In genomic region chr2:92425366-92425765, GRCm38 (mm10) we compare ENCODE assay signal across 9 mouse cellular contexts. TPM values are rescaled to one million over a fixed set of nuclear protein-coding genes. Genes with fewer than 3 reads are reported as not detected.
DNase-seq lines count a peak whose midpoint lies in the region; ATAC-seq and TF ChIP-seq lines count a peak whose summit lies in the region.
"Had no signal": no experiment of that assay in that cellular context is flagged by ENCODE, and none has a peak within 500 bp of the region (broad histone marks: within the 10 kb centered on the region; RNA-seq: fewer than 3 reads in every experiment).

No protein-coding gene starts in this region.

- no peak for TF ChIP-seq POLR2A in heart, adult 2 months (IDR thresholded peaks at IDR 0.05; ENCODE audit: insufficient read depth, low read depth, low read length)
- no peak for TF ChIP-seq POLR2A in limb, embryonic 14.5 days (IDR thresholded peaks at IDR 0.05; ENCODE audit: borderline replicate concordance, extremely low read depth, insufficient read depth, insufficient read length)

- no peak overlapping the region for H3K9ac ChIP-seq in heart, adult 2 months (ENCODE audit: low read depth, low read length)
- no peak overlapping the region for H3K9ac ChIP-seq in neural tube, embryonic 12.5 days
- no peak overlapping the region for H3K9ac ChIP-seq in limb, embryonic 14.5 days (ENCODE audit: low read depth, low read length, severe bottlenecking)

- WGBS in heart, adult 2 months, result 81% methylated on average over 4 of the region's 4 CpGs
- 79% methylated on average over 4 of the region's 4 CpGs for WGBS in neural tube, embryonic 12.5 days
- 89% methylated on average over 4 of the region's 4 CpGs for WGBS in limb, embryonic 14.5 days

- peak; percentile 14; the same call in 1 of the 2 replicates for ATAC-seq in neural tube, embryonic 12.5 days (ENCODE audit: low FRiP score, low read depth)
- no peak for ATAC-seq in limb, embryonic 14.5 days (ENCODE audit: low FRiP score, low read depth)

- 0 out of 2 replicates have a peak overlapping the region, but pooled peaks have one; percentile 15 for H3K4me2 ChIP-seq in neural tube, embryonic 12.5 days (replicated peaks)
- H3K4me2 ChIP-seq in limb, embryonic 14.5 days (replicated peaks; ENCODE audit: low read depth, low read length, severe bottlenecking), result 0 out of 2 replicates have a peak overlapping the region, but pooled peaks have one; percentile 9

- H3K27me3 ChIP-seq in heart, adult 2 months (ENCODE audit: control insufficient read depth, insufficient read depth, low read length), result no peaks in the 10 kb centered on the region
- no peaks in the 10 kb centered on the region for H3K27me3 ChIP-seq in neural tube, embryonic 12.5 days (replicated peaks)
- no peaks in the 10 kb centered on the region for H3K27me3 ChIP-seq in limb, embryonic 14.5 days (ENCODE audit: control insufficient read depth, insufficient read depth, low read length)

- peaks cover 62% of the 10 kb centered on the region for H3K4me1 ChIP-seq in heart, adult 2 months (ENCODE audit: control insufficient read depth, insufficient read depth, low read length)
- H3K4me1 ChIP-seq in neural tube, embryonic 12.5 days, result peaks cover 35% of the 10 kb centered on the region
- H3K4me1 ChIP-seq in limb, embryonic 14.5 days (ENCODE audit: control insufficient read depth, insufficient read depth, low read length), result peaks cover 46% of the 10 kb centered on the region

- DNase-seq in heart, adult 2 months, result no peak
- DNase-seq in heart, postnatal 14 days, result no peak
- DNase-seq in neural tube, embryonic 10.5 days (ENCODE audit: extremely low spot score, low spot score), result no peak
- DNase-seq in limb, embryonic 14.5 days (ENCODE audit: low spot score), result no peak
- no peak for DNase-seq in ovary, adult 18-20 months (ENCODE audit: low spot score)
- DNase-seq in adrenal gland, postnatal 25 days, result no peak
- no peak for DNase-seq in testis, postnatal 10 days (ENCODE audit: low spot score)
- DNase-seq: left cerebral cortex, postnatal 4 days had no signal

- H3K36me3 ChIP-seq in heart, adult 2 months (ENCODE audit: control insufficient read depth, insufficient read depth, low read length), result peaks cover 50% of the 10 kb centered on the region
- H3K36me3 ChIP-seq in neural tube, embryonic 12.5 days, result peaks cover 41% of the 10 kb centered on the region
- peaks cover 56% of the 10 kb centered on the region for H3K36me3 ChIP-seq in limb, embryonic 14.5 days (ENCODE audit: control insufficient read depth, insufficient read depth, low read length)

- H3K9me3 ChIP-seq in neural tube, embryonic 12.5 days, result no peaks in the 10 kb centered on the region
- no peaks in the 10 kb centered on the region for H3K9me3 ChIP-seq in limb, embryonic 14.5 days (ENCODE audit: control insufficient read depth, low read length)

- no peak overlapping the region for H3K4me3 ChIP-seq in heart, adult 2 months
- no peak overlapping the region for H3K4me3 ChIP-seq in neural tube, embryonic 12.5 days
- H3K4me3 ChIP-seq in limb, embryonic 14.5 days (replicated peaks; ENCODE audit: low read length), result no peak overlapping the region

- no peak for TF ChIP-seq EP300 in heart, adult 2 months (IDR thresholded peaks at IDR 0.05; ENCODE audit: insufficient read depth, low read depth, low read length)

- intact Hi-C loops in heart, adult 2 months (cut with DNase I), result no loop called here
- intact Hi-C loops in heart, postnatal 14 days (cut with DNase I), result no loop called here

- no peak for TF ChIP-seq CTCF in heart, adult 2 months (IDR thresholded peaks at IDR 0.05)

- peak overlapping the region; percentile 95 for H3K27ac ChIP-seq in heart, adult 2 months
- 0 out of 2 replicates have a peak overlapping the region, but pooled peaks have one; percentile 39 for H3K27ac ChIP-seq in neural tube, embryonic 12.5 days
- peak overlapping the region; percentile 87 for H3K27ac ChIP-seq in limb, embryonic 14.5 days (replicated peaks; ENCODE audit: low read depth, low read length)

- no peaks in the 10 kb centered on the region for H3K79me2 ChIP-seq in heart, adult 2 months (replicated peaks; ENCODE audit: control insufficient read depth, insufficient read depth, low read length)

RNA-seq across cellular contexts. Expression of gene Cry2, which starts 8.5 kb away (rescaled TPM):
- total RNA-seq in heart, adult 2 months (2021), result 10 to 100 TPM; 12.7 to 29.3 TPM
- 19.1 and 24.5 TPM in 2 replicates for polyA plus RNA-seq in heart, adult 2 months (2012; rRNA removed)
- total RNA-seq in heart, postnatal 14 days (2021), result 10 to 100 TPM; 20.9 to 26.6 TPM
- 32.7 and 33.6 TPM in 2 replicates for polyA plus RNA-seq in neural tube, embryonic 12.5 days (2016; fragmentation: Nextera tagmentation; extraction: Ambion mirVana)
- polyA plus RNA-seq in limb, embryonic 14.5 days (2012; rRNA removed), result 27.2 and 33.5 TPM in 2 replicates
- polyA plus RNA-seq in limb, embryonic 14.5 days (2014; fragmentation: Nextera tagmentation; extraction: Ambion mirVana), result 30.2 and 34.8 TPM in 2 replicates
- total RNA-seq in adrenal gland, postnatal 25 days (2021), result 35.5 and 44.7 TPM in 2 replicates

RNA-seq across cellular contexts. Expression of gene Mapk8ip1, which starts 24.3 kb away (rescaled TPM):
- 1 to 10 TPM; 3.8 to 4.5 TPM for total RNA-seq in heart, adult 2 months (2021)
- polyA plus RNA-seq in heart, adult 2 months (2012; rRNA removed), result 6.9 and 7.1 TPM in 2 replicates
- 1 to 10 TPM; 7.4 to 8.6 TPM for total RNA-seq in heart, postnatal 14 days (2021)
- polyA plus RNA-seq in neural tube, embryonic 12.5 days (2016; fragmentation: Nextera tagmentation; extraction: Ambion mirVana), result 144 and 154 TPM in 2 replicates
- 42.5 and 54.8 TPM in 2 replicates for polyA plus RNA-seq in limb, embryonic 14.5 days (2012; rRNA removed)
- 12.9 and 13.8 TPM in 2 replicates for polyA plus RNA-seq in limb, embryonic 14.5 days (2014; fragmentation: Nextera tagmentation; extraction: Ambion mirVana)
- 27.0 and 30.8 TPM in 2 replicates for total RNA-seq in adrenal gland, postnatal 25 days (2021)

RNA-seq across cellular contexts. Expression of gene Slc35c1, which starts 35.0 kb away (rescaled TPM):
- total RNA-seq in heart, adult 2 months (2021), result 1 to 10 TPM; 5.6 to 6.2 TPM
- 10.9 and 12.9 TPM in 2 replicates for polyA plus RNA-seq in heart, adult 2 months (2012; rRNA removed)
- total RNA-seq in heart, postnatal 14 days (2021), result 1 to 10 TPM; 5.5 to 5.6 TPM
- polyA plus RNA-seq in neural tube, embryonic 12.5 days (2016; fragmentation: Nextera tagmentation; extraction: Ambion mirVana), result 10.1 and 11.6 TPM in 2 replicates
- 16.1 and 24.1 TPM in 2 replicates for polyA plus RNA-seq in limb, embryonic 14.5 days (2012; rRNA removed)
- polyA plus RNA-seq in limb, embryonic 14.5 days (2014; fragmentation: Nextera tagmentation; extraction: Ambion mirVana), result 14.3 and 15.1 TPM in 2 replicates
- 24.0 and 28.2 TPM in 2 replicates for total RNA-seq in adrenal gland, postnatal 25 days (2021)

RNA-seq across cellular contexts. Expression of gene 1700029I15Rik, which starts 43.0 kb away (rescaled TPM):
- total RNA-seq in heart, adult 2 months (2021), result 1 to 10 TPM in 1 of 2 experiments, under 1 TPM in 1; 0.63 to 1.1 TPM
- 2.4 and 2.8 TPM in 2 replicates for polyA plus RNA-seq in heart, adult 2 months (2012; rRNA removed)
- 1 to 10 TPM; 1.4 to 1.9 TPM for total RNA-seq in heart, postnatal 14 days (2021)
- polyA plus RNA-seq in neural tube, embryonic 12.5 days (2016; fragmentation: Nextera tagmentation; extraction: Ambion mirVana), result 5.8 and 7.3 TPM in 2 replicates
- polyA plus RNA-seq in limb, embryonic 14.5 days (2012; rRNA removed), result 3.1 and 3.5 TPM in 2 replicates
- polyA plus RNA-seq in limb, embryonic 14.5 days (2014; fragmentation: Nextera tagmentation; extraction: Ambion mirVana), result 1.7 and 2.4 TPM in 2 replicates
- total RNA-seq in adrenal gland, postnatal 25 days (2021), result 18.7 and 19.1 TPM in 2 replicates

RNA-seq across cellular contexts. Expression of gene Large2, which starts 50.7 kb away (rescaled TPM):
- not detected for total RNA-seq in heart, adult 2 months (2021)
- 0.50 and 0.84 TPM in 2 replicates for polyA plus RNA-seq in heart, adult 2 months (2012; rRNA removed)
- total RNA-seq in heart, postnatal 14 days (2021), result under 1 TPM; 0.32 to 0.36 TPM
- polyA plus RNA-seq in neural tube, embryonic 12.5 days (2016; fragmentation: Nextera tagmentation; extraction: Ambion mirVana), result 1.8 and 2.6 TPM in 2 replicates
- polyA plus RNA-seq in limb, embryonic 14.5 days (2012; rRNA removed), result 32.7 and 41.1 TPM in 2 replicates
- 15.0 and 16.3 TPM in 2 replicates for polyA plus RNA-seq in limb, embryonic 14.5 days (2014; fragmentation: Nextera tagmentation; extraction: Ambion mirVana)
- 2.8 and 4.1 TPM in 2 replicates for total RNA-seq in adrenal gland, postnatal 25 days (2021)

Comparison
In these comparisons a context has a peak if more than half of its experiments do, and no peak if none do; other contexts are left out.
1. H3K27ac ChIP-seq: peak in every context shown above with its lines; median percentile 95 in heart, adult 2 months; 87 in limb, embryonic 14.5 days; 39 in neural tube, embryonic 12.5 days.